Mouse (Mus musculus): ENCODE results near the gene Cntd1.
A peak's percentile ranks its signal among the peaks of the same experiment; 100 is the strongest.

Cntd1 gene

DNA sequence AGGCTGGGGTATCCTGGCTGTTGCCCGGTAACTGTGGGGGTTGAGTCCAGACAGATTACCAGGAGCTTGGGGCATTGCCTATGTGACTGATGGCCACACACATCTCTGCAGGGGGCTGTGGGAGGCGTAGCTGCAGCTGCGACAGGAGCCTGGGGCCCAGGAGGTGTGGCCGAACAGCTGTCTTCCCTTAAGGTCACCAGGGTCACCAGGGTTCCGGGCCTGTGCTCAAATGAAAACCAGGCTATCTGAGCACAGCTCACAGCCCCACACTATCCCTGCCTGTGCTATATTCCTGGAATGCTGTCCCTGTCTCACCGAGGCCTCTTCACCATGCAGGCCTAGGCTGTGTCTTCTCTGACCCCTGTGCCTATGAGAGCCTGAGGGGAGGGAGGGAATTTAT lies 55.7 kb downstream of the Cntd1 start:
- DNase-seq: no peak

DNA sequence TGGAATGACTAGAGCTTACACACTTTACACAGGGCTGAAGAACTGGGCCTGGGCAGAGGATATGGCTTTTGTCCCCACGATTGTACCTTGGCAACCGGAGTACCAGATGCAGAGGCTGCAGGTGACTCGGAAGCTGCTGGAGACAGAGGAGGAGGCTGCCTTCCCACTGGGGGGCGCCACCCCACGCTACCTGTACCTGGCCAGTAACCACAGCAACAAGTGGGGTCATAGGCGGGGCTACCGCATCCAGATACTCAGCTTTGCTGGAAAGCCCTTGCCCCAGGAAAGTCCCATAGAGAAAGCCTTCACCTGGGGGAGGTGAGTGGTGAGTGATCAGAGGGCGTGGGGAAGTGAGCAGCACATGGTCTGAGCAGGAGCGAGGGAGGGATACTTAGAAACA lies 56.9 kb downstream of the Cntd1 start:
- peak; percentile 54 for DNase-seq

DNA sequence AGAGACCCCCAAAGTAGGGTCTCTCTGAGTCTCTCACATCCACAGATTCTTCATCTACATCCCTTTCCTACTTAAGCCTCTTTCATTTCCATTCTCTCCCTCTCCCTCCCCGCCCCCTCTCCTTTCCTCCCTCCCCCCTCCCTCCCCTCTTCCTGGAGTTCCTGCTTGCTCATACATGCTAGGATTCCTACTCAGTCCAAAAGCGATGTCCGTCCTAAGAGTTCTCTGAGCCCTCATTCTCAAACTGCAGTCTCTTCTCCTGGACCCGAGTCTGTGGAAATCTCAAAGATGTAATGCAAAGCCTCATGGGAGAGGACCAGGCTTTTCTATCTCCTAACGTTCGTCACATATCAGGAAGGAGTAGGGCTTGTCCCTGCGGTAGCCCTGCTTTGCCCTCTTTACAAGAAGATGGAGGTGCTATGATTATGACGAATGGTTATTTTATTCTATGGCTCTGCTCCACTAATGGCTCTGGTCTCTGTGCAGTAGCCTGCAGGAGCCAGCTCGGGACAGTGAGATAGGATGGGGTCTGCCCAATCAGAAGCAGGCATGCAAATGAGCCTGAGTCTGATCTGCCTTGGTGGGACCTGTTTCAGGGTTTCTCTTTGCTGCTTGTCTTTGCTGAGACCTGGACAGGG lies 59.4 kb downstream of the Cntd1 start:
- no peak for DNase-seq

Data from kidney, postnatal 10 days (tissue).